Mouse (Mus musculus) thymus, adult 2 months (tissue): ENCODE data around the gene Ahdc1. TPM values are rescaled to one million over a fixed set of nuclear protein-coding genes. Genes with fewer than 3 reads are reported as not detected.

Source experiments
- DNase-seq: peaks from one replicate; pipeline ENCODE4 v3.0.0; 2021
- H3K27ac ChIP-seq: fragments of 200-500 bp; 2 replicates; pipeline ENCODE4 v1.5.1; 2012; ENCODE audit warnings: low read length, control low read depth; ENCODE audit not compliant: control insufficient read depth, insufficient read depth
- H3K27me3 ChIP-seq: fragments of 200-500 bp; 2 replicates; pipeline ENCODE4 v1.6.1; 2012; ENCODE audit warnings: mild to moderate bottlenecking, low read length, moderate library complexity, mixed read lengths; ENCODE audit not compliant: control insufficient read depth, insufficient read depth
- H3K36me3 ChIP-seq: fragments of 200-500 bp; 2 replicates; pipeline ENCODE4 v1.6.1; 2012; ENCODE audit warnings: mild to moderate bottlenecking, low read length, moderate library complexity; ENCODE audit not compliant: control insufficient read depth, insufficient read depth
- H3K4me1 ChIP-seq: fragments of 200-500 bp; replicated peaks from 2 replicates; pipeline ENCODE4 v1.6.1; 2012; ENCODE audit warnings: low read length; ENCODE audit not compliant: control insufficient read depth, insufficient read depth
- H3K4me3 ChIP-seq: fragments of 200-500 bp; 2 replicates; pipeline ENCODE4 v1.5.1; 2012; ENCODE audit warnings: mild to moderate bottlenecking, low read length, control low read depth, moderate library complexity; ENCODE audit not compliant: control insufficient read depth, insufficient read depth
- CTCF ChIP-seq: fragments of 200-500 bp; IDR thresholded peaks from 2 replicates; pipeline ENCODE4 v1.5.1; 2012; ENCODE audit warnings: mild to moderate bottlenecking, control low read depth, low read length, moderate library complexity, borderline replicate concordance; ENCODE audit not compliant: control insufficient read depth, poor library complexity, insufficient read depth; ENCODE audit errors: extremely low read depth
- POLR2A ChIP-seq: fragments of 200-500 bp; IDR thresholded peaks from 2 replicates; pipeline ENCODE4 v1.6.1; 2012; ENCODE audit warnings: mild to moderate bottlenecking, low read length, control low read depth, moderate library complexity; ENCODE audit not compliant: control insufficient read depth, poor library complexity, insufficient read depth; ENCODE audit errors: extremely low read depth
- WGBS: fragments of 180-500 bp; shearing (Covaris S2); methylation state at CpG from one replicate; pipeline ENCODE4 v1.1.7; 2018; 5-methylcytosine and 5-hydroxymethylcytosine counted together
- polyA plus RNA-seq: library from polyadenylated mRNA; depleted of rRNA; stranded (reverse); fragments of >200 nt; gene quantifications from 2 replicates; pipeline ENCODE4 v1.2.3, GENCODE M21; 2012

The Ahdc1 gene
- polyA plus RNA-seq, 1 experiment = 59.8 TPM

DNA sequence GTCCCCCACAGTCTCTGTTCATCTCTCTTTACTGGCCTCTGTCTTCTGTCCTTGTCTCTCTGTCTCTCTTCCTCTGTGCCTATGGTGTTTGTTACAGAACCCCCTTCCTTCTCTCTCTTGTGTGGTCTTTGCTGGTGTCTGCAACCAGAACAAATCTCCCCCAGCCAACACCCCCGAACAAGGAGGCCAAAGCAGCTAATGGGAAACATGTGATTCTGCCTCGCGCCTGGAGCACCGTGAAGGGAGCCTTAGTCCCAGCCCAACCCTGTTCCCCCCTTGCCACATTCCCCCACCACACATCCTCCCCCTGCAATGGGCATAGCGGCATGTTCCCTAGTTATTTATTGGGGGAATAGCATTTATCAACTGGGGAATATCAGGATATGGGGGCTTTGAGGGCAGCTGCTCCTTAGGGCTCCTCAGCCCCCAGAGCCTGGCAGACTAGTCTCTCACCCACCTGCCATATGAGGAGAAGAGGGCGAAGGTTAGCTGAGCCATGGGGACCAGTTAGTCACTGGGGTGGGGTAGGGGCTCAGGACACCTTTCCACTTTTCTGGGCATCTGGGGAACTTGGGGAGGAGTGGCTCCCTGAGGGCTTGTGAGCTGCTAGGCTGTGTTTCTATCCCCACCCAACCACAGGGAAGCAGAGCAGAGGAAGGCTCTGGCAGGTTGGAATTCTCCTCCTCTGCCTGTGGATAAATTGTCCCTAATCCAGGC lies 41.1 kb downstream of the Ahdc1 start:
- no peaks in the 10 kb centered on the region for H3K36me3 ChIP-seq
- 60% methylated on average over 6 of the region's 6 CpGs for WGBS
- H3K4me3 ChIP-seq = no peak overlapping the region
- no peak overlapping the region for H3K27ac ChIP-seq
- no peak for DNase-seq
- H3K27me3 ChIP-seq = no peaks in the 10 kb centered on the region
- TF ChIP-seq CTCF (no peak), POLR2A (no peak)
- peaks cover 46% of the 10 kb centered on the region for H3K4me1 ChIP-seq

DNA sequence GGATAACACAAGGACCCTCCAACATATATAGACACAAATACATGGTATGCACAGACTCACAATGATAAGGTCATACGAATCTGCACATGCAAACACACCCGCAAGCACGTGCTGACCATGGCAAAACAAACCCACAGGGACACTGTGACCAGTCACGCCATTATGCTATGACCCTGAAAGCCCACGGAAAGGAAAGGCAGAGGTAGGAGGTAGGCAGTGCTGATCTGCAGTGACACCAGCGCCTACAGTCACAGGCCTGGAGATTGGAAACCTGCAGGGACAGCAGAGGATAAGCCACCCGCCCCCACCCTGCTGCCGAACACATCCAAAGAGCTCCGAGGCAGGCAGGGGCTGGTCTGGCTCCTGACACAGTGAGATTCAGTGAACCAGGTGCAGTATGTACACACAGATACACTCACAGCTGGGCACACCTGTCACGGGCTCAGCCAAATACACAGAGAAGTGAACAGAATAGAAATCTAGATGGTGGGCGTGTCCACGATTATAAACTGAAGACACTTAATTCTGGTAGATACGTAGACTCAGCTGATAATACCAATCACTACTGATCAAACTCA lies 42.0 kb downstream of the Ahdc1 start:
- no peaks in the 10 kb centered on the region for H3K27me3 ChIP-seq
- no peak overlapping the region for H3K4me3 ChIP-seq
- no peak overlapping the region for H3K27ac ChIP-seq
- no peak for DNase-seq
- TF ChIP-seq POLR2A = no peak
- H3K36me3 ChIP-seq = no peaks in the 10 kb centered on the region
- 89% methylated on average over 13 of the region's 13 CpGs for WGBS
- H3K4me1 ChIP-seq = peaks cover 55% of the 10 kb centered on the region

DNA sequence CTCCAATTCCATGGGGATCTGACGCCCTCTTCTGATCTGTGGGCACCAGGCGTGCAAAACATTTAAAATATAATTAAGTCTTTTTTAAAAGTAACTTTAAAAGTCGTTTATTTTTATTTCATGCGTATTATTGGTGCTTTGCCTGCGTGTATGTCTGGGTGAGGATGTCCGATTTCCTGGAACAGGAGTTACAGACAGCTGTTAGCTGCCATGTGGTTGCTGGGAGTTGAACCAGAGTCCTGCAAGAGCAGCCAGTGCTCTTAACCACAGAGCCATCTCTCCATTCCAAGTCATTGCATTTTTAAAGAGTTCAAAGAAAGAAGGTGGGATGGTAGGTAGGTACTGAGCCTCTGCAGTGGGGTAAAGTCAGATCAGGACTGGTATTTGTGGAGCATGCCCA lies 43.5 kb downstream of the Ahdc1 start:
- Histone ChIP-seq H3K36me3 (no peaks in the 10 kb centered on the region), H3K4me3 (no peak overlapping the region), H3K27me3 (no peaks in the 10 kb centered on the region), H3K27ac (no peak overlapping the region), H3K4me1 (peaks cover 64% of the 10 kb centered on the region)
- TF ChIP-seq POLR2A (no peak), CTCF (no peak)
- WGBS = 79% methylated on average over 6 of the region's 6 CpGs
- DNase-seq = no peak

GRCm38 (mm10) chr4:133055163-133055951 lies 44.3 kb downstream of the Ahdc1 start:
- Histone ChIP-seq H3K36me3 (no peaks in the 10 kb centered on the region; the same call in 1 of the 2 replicates), H3K4me1 (peaks cover 55% of the 10 kb centered on the region), H3K4me3 (no peak overlapping the region), H3K27me3 (no peaks in the 10 kb centered on the region), H3K27ac (peak overlapping the region; percentile 15; the same call in 1 of the 2 replicates)
- whole genome bisulfite sequencing = 93% methylated on average over 8 of the region's 8 CpGs
- no peak for TF ChIP-seq POLR2A
- TF ChIP-seq CTCF = no peak
- no peak for DNase-seq

GRCm38 (mm10) chr4:133056069-133056890 lies 45.2 kb downstream of the Ahdc1 start:
- Histone ChIP-seq H3K4me1 (peaks cover 46% of the 10 kb centered on the region), H3K27me3 (no peaks in the 10 kb centered on the region), H3K4me3 (no peak overlapping the region), H3K27ac (peak overlapping the region; percentile 15; the same call in 1 of the 2 replicates), H3K36me3 (peaks cover 9% of the 10 kb centered on the region; the same call in 1 of the 2 replicates)
- DNase-seq = peak; percentile 88
- TF ChIP-seq CTCF = 0 out of 2 replicates have a peak, but pooled peaks have one; percentile 21
- no peak for TF ChIP-seq POLR2A
- 4% methylated on average over 15 of the region's 15 CpGs for WGBS

- peak overlapping the region; percentile 91 for H3K27ac ChIP-seq
- H3K27me3 ChIP-seq = no peaks in the 10 kb centered on the region
- no peak overlapping the region for H3K4me3 ChIP-seq
- peak; percentile 62 for DNase-seq
- peaks cover 34% of the 10 kb centered on the region for H3K4me1 ChIP-seq
- peaks cover 19% of the 10 kb centered on the region for H3K36me3 ChIP-seq
- TF ChIP-seq POLR2A (0 out of 2 replicates have a peak, but pooled peaks have one; percentile 28), CTCF (no peak)
- 9% methylated on average over 7 of the region's 7 CpGs for WGBS
Observed at GRCm38 (mm10) chr4:133057389-133058122, 46.5 kb downstream of the Ahdc1 start.
